Mouse (Mus musculus) spleen, postnatal 10 days (tissue): ENCODE measurements around the gene Ehbp1.
A peak's percentile ranks its signal among the peaks of the same experiment; 100 is the strongest.

Source experiments
- DNase-seq, 2 experiments: peaks; one replicate each; pipeline ENCODE4 v3.0.0; 2021 to 2022; ENCODE audit warnings: low spot score in 2 of 2

Gene Ehbp1

DNA sequence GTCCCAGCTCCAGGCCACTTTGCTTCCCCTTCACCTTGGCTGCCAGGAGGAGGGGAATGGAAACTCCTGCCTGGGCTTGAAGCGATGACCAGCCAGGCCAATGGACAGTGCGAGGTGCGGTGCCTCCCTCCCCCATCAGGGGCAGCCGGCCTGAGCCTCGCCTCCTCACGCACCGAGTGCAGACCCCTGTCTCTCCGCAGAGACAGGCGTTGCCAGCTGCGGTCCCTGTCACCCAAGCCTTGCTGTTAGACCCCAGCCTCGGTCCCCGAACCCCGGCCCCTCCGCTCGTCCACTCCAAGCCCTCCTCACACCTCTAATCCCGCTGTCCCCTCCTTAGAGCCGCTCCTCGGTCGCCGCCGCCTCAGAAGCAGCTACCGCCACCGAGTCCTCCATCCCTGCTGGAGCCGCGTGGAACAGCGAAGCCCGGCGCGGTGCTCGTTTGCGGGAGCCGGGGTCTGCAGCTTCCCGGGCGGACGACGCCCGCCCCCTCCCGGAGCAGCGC lies 55.7 kb downstream of the Ehbp1 start:
- peak in 1 of 2 experiments; percentile 19 for DNase-seq

DNA sequence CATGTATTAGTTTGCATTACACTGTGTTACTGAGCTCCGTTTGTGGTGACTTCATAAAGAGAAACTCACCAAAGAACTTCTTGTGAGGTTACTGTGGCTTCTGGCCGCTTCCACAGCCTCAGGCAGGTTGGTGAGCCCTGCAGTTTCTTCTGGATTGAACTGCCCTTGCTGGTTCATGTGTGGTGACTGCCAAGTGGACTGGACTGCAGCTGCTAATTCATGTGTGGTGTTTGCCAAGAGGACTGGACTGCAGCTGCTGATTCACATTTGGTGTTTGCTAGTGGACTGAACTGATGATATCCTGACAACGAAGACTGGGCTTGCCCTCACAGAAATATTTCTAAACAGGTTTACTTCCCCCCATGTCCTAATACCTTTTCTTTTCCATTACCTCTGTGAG lies 65.4 kb downstream of the Ehbp1 start:
- DNase-seq, result no peak

- no peak for DNase-seq
These were observed 67.9 kb downstream of the Ehbp1 start for GRCm38 (mm10) chr11:22274144-22274543.

DNA sequence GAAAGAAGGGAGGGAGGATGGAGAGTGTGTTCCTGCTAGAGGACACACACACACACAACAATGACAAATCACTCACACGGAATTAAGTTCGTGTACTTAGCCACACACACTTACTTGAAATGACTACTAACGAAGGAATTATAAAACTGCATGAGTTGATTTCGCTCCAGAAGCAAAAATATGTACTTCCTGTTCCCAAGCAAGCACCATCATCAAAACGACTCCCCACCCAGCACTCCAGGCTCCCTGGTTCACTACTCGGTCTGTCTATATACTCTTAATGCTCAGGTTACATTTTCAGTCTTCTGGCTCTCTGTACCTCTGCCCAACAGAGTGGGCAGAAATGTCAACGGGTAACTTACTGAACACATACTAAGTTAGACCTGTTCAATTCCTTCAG lies 68.7 kb downstream of the Ehbp1 start:
- no peak for DNase-seq

DNA sequence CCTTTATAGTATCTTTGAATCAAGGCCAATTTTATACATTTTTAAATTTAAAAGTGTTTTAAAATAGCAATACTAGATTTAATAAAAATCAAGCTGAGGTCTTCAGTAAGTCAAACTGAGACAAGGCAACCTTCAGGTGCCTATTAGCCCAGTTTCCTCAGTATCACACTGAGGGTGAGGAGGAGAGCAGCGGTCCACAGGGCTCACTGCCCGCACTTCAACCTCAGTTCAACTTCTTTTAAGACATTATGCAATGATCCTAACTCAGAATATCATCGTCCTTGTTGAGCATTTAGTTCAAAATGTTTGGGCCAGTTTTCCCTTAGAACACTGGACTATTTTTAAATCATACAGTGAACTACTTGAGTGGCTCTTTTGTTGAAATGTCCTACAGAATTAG lies 70.2 kb downstream of the Ehbp1 start:
- no peak for DNase-seq

GRCm38 (mm10) chr11:22269643-22270042 lies 72.4 kb downstream of the Ehbp1 start:
- DNase-seq, result no peak

DNA sequence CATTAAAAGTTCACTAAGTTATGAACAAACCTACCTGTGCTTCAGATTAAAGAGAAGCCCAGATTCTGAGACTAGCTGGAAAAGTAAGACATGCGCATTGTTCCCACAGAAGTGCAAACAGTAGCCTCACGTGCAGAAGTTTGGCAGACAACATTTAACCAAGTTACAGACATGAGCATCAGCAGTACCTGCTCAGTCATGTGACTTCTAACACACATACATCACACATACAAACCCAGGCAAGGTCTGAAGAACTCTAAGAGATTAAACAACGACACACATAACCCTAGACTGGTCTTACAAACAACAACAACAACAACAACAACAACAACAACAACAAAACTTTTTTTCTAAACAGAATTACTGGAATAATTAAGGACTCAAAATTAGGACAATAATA lies 72.9 kb downstream of the Ehbp1 start:
- DNase-seq, result no peak

DNA sequence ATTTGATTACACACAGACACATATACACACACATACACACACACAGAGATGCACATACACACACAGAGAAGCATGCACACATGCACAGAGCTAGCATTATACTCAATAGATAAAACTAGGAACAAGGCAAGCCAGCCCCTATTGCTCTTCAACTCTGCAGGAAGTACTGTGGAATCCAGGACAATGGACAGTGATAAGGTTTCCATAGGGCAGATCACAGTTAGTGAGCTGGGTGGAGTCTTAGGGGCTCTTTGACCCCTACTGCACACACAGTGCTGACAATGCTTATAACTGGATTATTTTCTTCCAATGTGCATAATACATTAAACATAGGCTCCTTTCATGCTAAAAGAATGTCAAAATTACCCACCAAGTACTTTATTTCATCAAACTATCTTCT lies 75.1 kb downstream of the Ehbp1 start:
- DNase-seq, result no peak

- no peak for DNase-seq
These were observed 86.7 kb downstream of the Ehbp1 start for GRCm38 (mm10) chr11:22255418-22255817.

GRCm38 (mm10) chr11:22249363-22249762 lies 92.7 kb downstream of the Ehbp1 start:
- DNase-seq, result no peak

DNA sequence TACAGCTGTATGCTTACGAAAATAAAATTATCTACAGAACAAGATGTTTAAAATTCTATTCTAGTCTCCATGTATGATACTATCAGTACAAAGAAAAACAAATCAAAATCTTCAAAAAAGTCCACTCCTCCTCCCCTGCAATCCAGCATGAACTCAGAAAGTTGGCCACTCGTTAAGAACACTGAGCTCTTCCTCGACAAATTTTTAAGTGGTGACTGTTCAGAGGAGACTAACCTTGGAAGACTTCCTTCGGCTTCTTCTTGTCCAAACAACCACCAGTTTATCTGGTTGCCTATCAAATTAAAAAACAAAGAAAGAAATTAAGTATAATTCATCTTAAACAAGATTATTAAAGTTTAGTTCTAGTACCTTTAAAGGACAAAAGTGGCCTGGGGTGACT lies 94.4 kb downstream of the Ehbp1 start:
- no peak for DNase-seq

DNA sequence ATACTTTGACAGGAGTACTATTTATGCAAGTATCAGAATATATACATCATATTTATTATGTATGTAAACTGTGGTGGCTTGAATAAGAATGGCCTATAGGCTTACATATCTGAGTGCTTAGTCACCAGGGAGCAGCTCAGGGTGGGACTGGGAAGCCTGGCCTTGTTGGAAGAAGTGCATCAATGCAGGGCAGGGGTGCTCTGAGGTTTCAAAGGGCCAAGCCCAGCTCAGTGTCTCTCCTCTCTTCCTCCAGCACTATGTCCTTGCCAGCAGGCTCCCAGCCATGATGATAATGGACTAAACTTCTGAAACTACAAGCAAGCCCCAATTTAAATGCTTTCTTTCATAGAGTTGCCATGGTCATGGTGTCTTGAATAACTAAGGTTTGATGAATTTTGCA lies 95.0 kb downstream of the Ehbp1 start:
- DNase-seq, result no peak

DNA sequence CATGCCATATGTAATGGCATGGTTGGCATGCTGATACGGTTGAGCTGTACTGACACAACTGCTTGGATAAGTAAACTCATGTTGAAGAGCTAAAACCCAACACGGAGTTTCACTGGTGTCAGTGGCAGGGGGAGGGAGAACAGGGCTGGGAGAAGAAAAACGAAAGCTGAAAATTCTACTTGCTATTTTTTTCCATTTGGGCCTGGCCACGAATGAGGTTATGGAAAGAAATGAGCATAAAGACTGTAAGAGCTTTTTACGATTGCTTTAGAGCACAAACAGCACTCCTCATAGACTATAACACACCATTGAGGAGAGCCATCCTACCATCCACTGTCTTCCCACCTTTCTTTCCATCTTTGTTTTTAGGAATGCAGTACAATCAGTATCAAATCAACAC lies 106.5 kb downstream of the Ehbp1 start:
- DNase-seq, result no peak

- no peak for DNase-seq
These were observed 107.4 kb downstream of the Ehbp1 start for GRCm38 (mm10) chr11:22234739-22235138.

- DNase-seq, result no peak
These were observed 111.2 kb downstream of the Ehbp1 start for GRCm38 (mm10) chr11:22230906-22231305.

GRCm38 (mm10) chr11:22225619-22226018 lies 116.5 kb downstream of the Ehbp1 start:
- no peak for DNase-seq

DNA sequence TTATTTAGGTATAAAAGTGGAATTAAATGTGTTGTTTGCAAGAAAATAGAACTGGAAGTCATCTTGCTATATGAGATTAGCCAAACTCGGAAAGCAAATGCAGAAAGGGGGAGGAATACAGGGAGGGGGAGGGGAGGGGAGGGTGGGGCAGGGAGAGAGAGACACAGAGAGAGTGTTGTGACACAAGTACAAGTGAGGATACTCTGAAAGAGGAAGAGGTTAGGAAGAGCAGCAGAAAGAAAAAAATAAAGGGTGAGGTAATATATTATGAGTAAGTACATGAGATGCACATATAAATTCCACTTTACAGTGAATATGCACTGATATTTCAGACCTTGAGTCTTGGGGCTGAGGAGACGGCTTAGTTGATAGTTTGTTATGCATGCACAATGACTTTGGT lies 123.9 kb downstream of the Ehbp1 start:
- no peak for DNase-seq

DNA sequence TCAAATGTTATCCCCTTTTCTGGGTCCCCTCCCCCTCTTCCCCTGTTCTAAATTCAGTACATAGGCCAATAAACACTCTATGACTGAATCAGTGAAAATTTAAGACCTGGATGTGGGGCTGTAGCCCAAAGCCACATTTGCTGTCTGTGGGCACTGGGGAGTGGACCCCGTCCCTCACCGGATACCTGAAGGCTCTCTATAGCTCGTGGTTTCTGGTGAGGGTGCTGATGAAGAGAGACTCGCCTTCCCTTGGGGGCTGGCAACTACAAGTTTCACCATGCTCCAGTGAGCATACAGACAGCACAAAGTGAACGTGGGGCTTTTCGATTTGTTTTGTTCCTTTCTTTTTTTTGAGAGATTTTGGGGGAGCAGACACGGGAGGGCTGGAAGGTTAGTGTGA lies 125.2 kb downstream of the Ehbp1 start:
- no peak for DNase-seq

DNA sequence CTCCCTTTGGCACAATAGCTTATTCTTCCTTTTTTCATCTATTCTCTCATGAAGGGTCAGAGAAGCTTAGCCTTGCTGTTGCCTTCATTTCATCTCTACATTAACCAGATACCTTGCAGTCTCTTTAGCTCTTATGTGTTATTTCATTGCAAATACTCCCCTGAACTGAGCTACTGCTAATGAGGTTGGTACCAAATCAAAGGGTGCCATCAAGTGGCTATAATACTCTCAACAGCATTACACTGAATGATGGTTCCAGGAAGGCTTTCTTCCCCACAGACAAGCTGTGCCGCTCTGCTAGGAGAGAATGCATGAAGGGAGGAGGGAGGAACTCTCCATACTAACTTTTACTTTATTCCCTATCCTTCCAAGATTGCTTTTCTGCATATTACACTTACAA lies 135.5 kb downstream of the Ehbp1 start:
- no peak for DNase-seq

DNA sequence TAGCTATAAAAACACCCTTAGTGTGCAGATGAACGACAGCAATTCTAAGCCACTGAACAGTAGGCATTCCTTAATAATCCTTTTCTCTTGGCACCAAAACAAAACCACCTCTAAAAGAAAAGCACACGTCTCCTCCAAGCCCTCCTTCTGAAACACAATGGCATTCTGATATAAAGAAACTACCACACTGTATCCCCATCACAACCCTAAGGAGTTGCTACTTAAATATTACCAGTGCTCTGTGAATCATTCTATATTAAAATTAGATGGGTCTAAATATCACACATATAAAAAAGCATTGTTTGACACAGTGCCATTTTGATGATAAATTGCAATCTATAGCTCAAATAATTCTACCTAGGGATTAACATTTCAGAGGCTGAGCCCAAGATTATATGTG lies 135.9 kb downstream of the Ehbp1 start:
- DNase-seq, result no peak

DNA sequence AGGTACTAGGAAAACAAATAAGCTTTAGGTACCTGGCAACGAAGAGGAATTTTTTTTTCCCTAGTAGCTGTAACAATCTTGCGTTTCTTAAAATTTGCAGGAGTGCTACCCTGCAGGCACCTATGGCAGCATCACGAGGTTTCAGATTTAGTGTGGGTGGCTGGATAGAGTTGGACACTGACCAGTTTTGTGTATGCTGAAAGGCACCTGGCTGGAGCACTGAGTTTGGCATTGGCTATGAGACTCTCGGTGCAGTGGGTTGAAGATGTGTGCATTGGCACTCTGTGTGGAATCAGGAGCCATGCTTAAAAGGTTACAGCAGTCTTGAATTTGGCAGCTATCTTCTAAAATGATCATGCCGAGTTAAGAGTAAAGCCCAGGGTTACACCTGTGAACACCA lies 138.7 kb downstream of the Ehbp1 start:
- no peak for DNase-seq

DNA sequence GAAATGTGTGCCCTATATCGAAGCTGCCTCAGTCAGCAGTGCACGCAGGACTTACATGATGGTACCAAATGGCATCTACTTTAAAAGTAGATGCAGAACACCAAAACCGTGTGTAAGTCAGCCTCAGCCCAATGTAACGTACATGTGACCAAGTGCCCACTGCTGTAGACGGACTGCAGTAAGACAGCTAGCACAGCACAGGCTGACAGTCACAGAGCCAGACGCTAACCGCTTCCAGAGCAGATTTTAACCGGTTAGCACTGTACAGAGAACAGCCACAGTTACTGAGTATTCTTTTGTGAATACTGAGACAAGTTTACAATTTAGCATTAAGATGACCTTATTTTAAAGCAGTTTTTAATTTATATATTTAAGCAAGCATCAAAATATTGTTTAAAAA lies 141.0 kb downstream of the Ehbp1 start:
- no peak for DNase-seq

GRCm38 (mm10) chr11:22199881-22200280 lies 142.2 kb downstream of the Ehbp1 start:
- DNase-seq, result no peak

GRCm38 (mm10) chr11:22198406-22198805 lies 143.7 kb downstream of the Ehbp1 start:
- no peak for DNase-seq

GRCm38 (mm10) chr11:22197935-22198334 lies 144.2 kb downstream of the Ehbp1 start:
- DNase-seq, result no peak
